Mouse (Mus musculus): ENCODE results near the gene Mfn2. TPM values are rescaled to one million over a fixed set of nuclear protein-coding genes. Genes with fewer than 3 reads are reported as not detected.

The Mfn2 gene
- polyA plus RNA-seq, 1 experiment from 2014 or later: 83.4 TPM

Other genes starting within 250 kb of the Mfn2 start
- gene Zfp534, start 202.2 kb downstream of the Mfn2 start, polyA plus RNA-seq (2014; fragmentation: Nextera tagmentation; extraction: Ambion mirVana): not detected in 2 replicates
- 4.8 and 6.1 TPM in 2 replicates for gene Zfp984, start 94.9 kb downstream of the Mfn2 start, polyA plus RNA-seq (2014; fragmentation: Nextera tagmentation; extraction: Ambion mirVana)
- 7.2 and 7.3 TPM in 2 replicates for gene Zfp933, start 56.3 kb downstream of the Mfn2 start, polyA plus RNA-seq (2014; fragmentation: Nextera tagmentation; extraction: Ambion mirVana)
- gene Miip, start 35.9 kb downstream of the Mfn2 start, polyA plus RNA-seq (2014; fragmentation: Nextera tagmentation; extraction: Ambion mirVana): 20.8 and 25.5 TPM in 2 replicates
- gene Fv1, start 35.7 kb downstream of the Mfn2 start, polyA plus RNA-seq (2014; fragmentation: Nextera tagmentation; extraction: Ambion mirVana): 7.2 and 11.3 TPM in 2 replicates
- gene Plod1, start 32.1 kb upstream of the Mfn2 start, polyA plus RNA-seq (2014; fragmentation: Nextera tagmentation; extraction: Ambion mirVana): 25.3 and 28.1 TPM in 2 replicates
- 15.8 and 19.4 TPM in 2 replicates for gene 2510039O18Rik, start 36.2 kb upstream of the Mfn2 start, polyA plus RNA-seq (2014; fragmentation: Nextera tagmentation; extraction: Ambion mirVana)
- 0.25 TPM in 1 of 2 replicates, not detected in the other for gene Nppb, start 81.1 kb upstream of the Mfn2 start, polyA plus RNA-seq (2014; fragmentation: Nextera tagmentation; extraction: Ambion mirVana)
- 2.4 TPM in 2 replicates for gene Nppa, start 96.0 kb upstream of the Mfn2 start, polyA plus RNA-seq (2014; fragmentation: Nextera tagmentation; extraction: Ambion mirVana)
- gene Clcn6, start 134.1 kb upstream of the Mfn2 start, polyA plus RNA-seq (2014; fragmentation: Nextera tagmentation; extraction: Ambion mirVana): 24.8 and 28.7 TPM in 2 replicates
- gene Mthfr, start 134.4 kb upstream of the Mfn2 start, polyA plus RNA-seq (2014; fragmentation: Nextera tagmentation; extraction: Ambion mirVana): 17.4 and 18.7 TPM in 2 replicates
- gene Agtrap, start 183.3 kb upstream of the Mfn2 start, polyA plus RNA-seq (2014; fragmentation: Nextera tagmentation; extraction: Ambion mirVana): 5.3 and 6.6 TPM in 2 replicates
- 114 and 124 TPM in 2 replicates for gene Mad2l2, start 225.7 kb upstream of the Mfn2 start, polyA plus RNA-seq (2014; fragmentation: Nextera tagmentation; extraction: Ambion mirVana)
- gene Draxin, start 226.0 kb upstream of the Mfn2 start, polyA plus RNA-seq (2014; fragmentation: Nextera tagmentation; extraction: Ambion mirVana): 16.9 and 17.4 TPM in 2 replicates
- 18.1 and 18.3 TPM in 2 replicates for gene Fbxo6, start 247.4 kb upstream of the Mfn2 start, polyA plus RNA-seq (2014; fragmentation: Nextera tagmentation; extraction: Ambion mirVana)

Data from hindbrain, embryonic 14.5 days (tissue).